Mouse (Mus musculus) midbrain, postnatal 0 days (tissue): ENCODE data around the gene Sigirr. TPM values are rescaled to one million over a fixed set of nuclear protein-coding genes. Genes with fewer than 3 reads are reported as not detected.

ENCODE experiments used
- ATAC-seq: fragments of 200-750 bp; cut with Nextera tagmentation; 2 replicates; pipeline ENCODE4 v1.8.0; 2017; ENCODE audit warnings: moderate number of reproducible peaks, mild to moderate bottlenecking, moderate TSS enrichment, moderate library complexity; ENCODE audit not compliant: low FRiP score
- DNase-seq: peaks from one replicate; pipeline ENCODE4 v3.0.0-alpha.2; 2015; ENCODE audit warnings: low spot score
- H3K27ac ChIP-seq: fragments of 300-500 bp; sonication (generic); 2 replicates; pipeline ENCODE4 v1.5.1; 2014; ENCODE audit warnings: low read depth, mild to moderate bottlenecking, low read length, mixed read lengths
- H3K27me3 ChIP-seq: fragments of 300-500 bp; sonication (generic); 2 replicates; pipeline ENCODE4 v1.6.1; 2014; ENCODE audit warnings: low read length, control low read depth, mixed read lengths; ENCODE audit not compliant: insufficient read depth
- H3K36me3 ChIP-seq: fragments of 300-500 bp; sonication (generic); 2 replicates; pipeline ENCODE4 v1.6.1; 2014; ENCODE audit warnings: low read length, control low read depth, mixed read lengths; ENCODE audit not compliant: insufficient read depth
- H3K4me1 ChIP-seq: fragments of 300-500 bp; sonication (generic); 2 replicates; pipeline ENCODE4 v1.6.1; 2014; ENCODE audit warnings: mild to moderate bottlenecking, control low read depth, antibody characterized with exemption, low read length, mixed read lengths; ENCODE audit not compliant: insufficient read depth
- H3K4me2 ChIP-seq: fragments of 300-500 bp; sonication (generic); 2 replicates; pipeline ENCODE4 v1.6.1; 2014; ENCODE audit warnings: low read depth, mild to moderate bottlenecking, low read length, mixed read lengths; ENCODE audit not compliant: poor library complexity, severe bottlenecking
- H3K4me3 ChIP-seq: fragments of 300-500 bp; sonication (generic); 2 replicates; pipeline ENCODE4 v1.5.1; 2014; ENCODE audit warnings: low read depth, mild to moderate bottlenecking, low read length, moderate library complexity
- H3K9ac ChIP-seq: fragments of 300-500 bp; sonication (generic); replicated peaks from 2 replicates; pipeline ENCODE4 v1.6.1; 2014; ENCODE audit warnings: mild to moderate bottlenecking, low read length, moderate library complexity, mixed read lengths; ENCODE audit not compliant: poor library complexity, severe bottlenecking
- H3K9me3 ChIP-seq: fragments of 300-500 bp; sonication (generic); 2 replicates; pipeline ENCODE4 v1.6.1; 2016; ENCODE audit warnings: low read length, control low read depth
- CTCF ChIP-seq: IDR thresholded peaks from 2 replicates; pipeline ENCODE4 v1.5.1; 2016; ENCODE audit warnings: antibody characterized with exemption, mild to moderate bottlenecking
- WGBS: fragments of 180-500 bp; shearing (Covaris S2); extraction: QIAGEN DNeasy Blood & Tissue Kit; methylation state at CpG from one replicate; pipeline ENCODE4 v1.1.7; 2014; 5-methylcytosine and 5-hydroxymethylcytosine counted together
- polyA plus RNA-seq: library from polyadenylated mRNA; unstranded; fragments of >200 nt; fragmentation: Nextera tagmentation; extraction: Ambion mirVana; gene quantifications from 2 replicates; pipeline ENCODE4 v1.2.1, GENCODE M21; 2015
- total RNA-seq: library from RNA; depleted of rRNA; stranded (reverse); fragments of >200 nt; gene quantifications from 2 replicates; pipeline ENCODE4 v1.2.3, GENCODE M21; 2014

Gene Sigirr
- total and polyA plus RNA-seq, 2 experiments from 2014 or later, result 1.8 to 3.9 TPM

- 1% methylated on average over 35 of the region's 37 CpGs for WGBS
These were observed 39.1 kb downstream of the Sigirr start for GRCm38 (mm10) chr7:141061269-141061692.

GRCm38 (mm10) chr7:141060426-141061242 lies 39.7 kb downstream of the Sigirr start, which contains the start of gene B4galnt4:
Gene B4galnt4, plus strand, starts transcription at chr7:141061104.
- peaks cover 14% of the 10 kb centered on the region for H3K4me1 ChIP-seq

More at GRCm38 (mm10) chr7:141061269-141061692, 39.1 kb downstream of the Sigirr start:
- Histone ChIP-seq H3K4me2 (peak overlapping the region; percentile 82), H3K4me1 (peaks cover 14% of the 10 kb centered on the region), H3K9ac (peak overlapping the region; percentile 95), H3K27me3 (no peaks in the 10 kb centered on the region), H3K27ac (peak overlapping the region; percentile 94), H3K4me3 (peak overlapping the region; percentile 86), H3K9me3 (no peaks in the 10 kb centered on the region), H3K36me3 (peaks cover 28% of the 10 kb centered on the region)
- ATAC-seq (peak; percentile 53), DNase-seq (peak; percentile 24)
- no peak for TF ChIP-seq CTCF

GRCm38 (mm10) chr7:141059929-141060328 lies 40.4 kb downstream of the Sigirr start:
- no peak for TF ChIP-seq CTCF
- WGBS, result 54% methylated on average over 2 of the region's 2 CpGs
- Histone ChIP-seq H3K36me3 (peaks cover 15% of the 10 kb centered on the region), H3K4me2 (peak overlapping the region; percentile 82), H3K27me3 (no peaks in the 10 kb centered on the region), H3K27ac (peak overlapping the region; percentile 94), H3K9me3 (no peaks in the 10 kb centered on the region), H3K4me1 (peaks cover 14% of the 10 kb centered on the region), H3K9ac (peak overlapping the region; percentile 95), H3K4me3 (peak overlapping the region; percentile 86)
- ATAC-seq (peak; percentile 2; the same call in 1 of the 2 replicates), DNase-seq (no peak)

More at GRCm38 (mm10) chr7:141060426-141061242, 39.7 kb downstream of the Sigirr start, which contains the start of gene B4galnt4:
- ATAC-seq (peak; percentile 96), DNase-seq (peak; percentile 96)
- no peaks in the 10 kb centered on the region for H3K27me3 ChIP-seq
- TF ChIP-seq CTCF, result no peak
- H3K27ac ChIP-seq, result peak within 1 kb of the TSS; percentile 94
- H3K9me3 ChIP-seq, result no peaks in the 10 kb centered on the region
- H3K36me3 ChIP-seq, result peaks cover 22% of the 10 kb centered on the region
- H3K4me3 ChIP-seq, result peak within 1 kb of the TSS; percentile 86
- H3K4me2 ChIP-seq, result peak within 1 kb of the TSS; percentile 82
- peak within 1 kb of the TSS; percentile 95 for H3K9ac ChIP-seq
- under 1% methylated on average over 60 of the region's 72 CpGs for whole genome bisulfite sequencing

- no peak overlapping the region for H3K27ac ChIP-seq
- no peaks in the 10 kb centered on the region for H3K27me3 ChIP-seq
- no peaks in the 10 kb centered on the region for H3K9me3 ChIP-seq
- no peak for ATAC-seq
- H3K36me3 ChIP-seq, result peaks cover 4% of the 10 kb centered on the region; the same call in 1 of the 2 replicates
- 94% methylated on average over 14 of the region's 14 CpGs for WGBS
- TF ChIP-seq CTCF, result no peak
- DNase-seq, result no peak
- H3K4me2 ChIP-seq, result no peak overlapping the region
- no peak overlapping the region for H3K9ac ChIP-seq
- H3K4me1 ChIP-seq, result peaks cover 14% of the 10 kb centered on the region
- no peak overlapping the region for H3K4me3 ChIP-seq
These were observed 41.6 kb downstream of the Sigirr start for GRCm38 (mm10) chr7:141058601-141059341.

- H3K9me3 ChIP-seq, result no peaks in the 10 kb centered on the region
- H3K4me2 ChIP-seq, result no peak overlapping the region
- H3K9ac ChIP-seq, result no peak overlapping the region
- 97% methylated on average over 1 of the region's 1 CpGs for WGBS
- peaks cover 12% of the 10 kb centered on the region for H3K4me1 ChIP-seq
- ATAC-seq (no peak), DNase-seq (no peak)
- H3K27ac ChIP-seq, result no peak overlapping the region
- no peak overlapping the region for H3K4me3 ChIP-seq
- H3K36me3 ChIP-seq, result no peaks in the 10 kb centered on the region
- no peaks in the 10 kb centered on the region for H3K27me3 ChIP-seq
- TF ChIP-seq CTCF, result no peak
These were observed 42.8 kb downstream of the Sigirr start for GRCm38 (mm10) chr7:141057541-141057940.
